Mouse (Mus musculus): Measurements from ENCODE around the gene Gls.

Gene Gls

DNA sequence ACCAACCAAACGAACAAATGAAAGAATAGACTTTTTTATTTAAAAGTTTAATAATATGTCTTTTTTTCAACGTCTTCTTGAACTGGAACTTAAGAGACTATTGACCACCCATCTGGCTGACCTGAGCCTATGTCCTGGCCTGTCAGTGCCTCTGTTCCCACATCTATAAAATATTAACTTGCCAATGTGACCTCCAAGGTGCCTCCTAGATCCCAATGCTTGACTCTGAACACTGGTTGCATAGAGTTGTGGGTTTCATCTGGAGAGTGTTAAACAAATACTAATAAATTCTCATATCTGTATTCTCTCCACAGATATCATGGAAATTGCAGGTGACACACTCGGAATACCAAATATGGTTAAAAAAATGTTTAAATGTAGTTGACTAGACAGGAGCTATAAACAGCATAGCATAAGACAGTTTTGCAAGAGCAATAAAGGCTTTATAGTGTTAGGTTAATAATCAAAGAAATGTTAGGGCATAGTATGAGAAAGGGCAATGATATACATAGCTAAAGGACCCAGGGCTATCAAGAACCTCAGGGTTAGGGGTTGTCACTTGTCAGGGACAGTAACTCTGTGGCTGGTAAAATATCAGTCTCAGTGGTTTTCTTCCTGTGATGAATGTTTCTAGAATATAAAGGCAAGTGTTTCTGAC is 16.0 kb upstream of the Gls start:
- DNase-seq (ENCODE audit: low spot score) = no peak

DNA sequence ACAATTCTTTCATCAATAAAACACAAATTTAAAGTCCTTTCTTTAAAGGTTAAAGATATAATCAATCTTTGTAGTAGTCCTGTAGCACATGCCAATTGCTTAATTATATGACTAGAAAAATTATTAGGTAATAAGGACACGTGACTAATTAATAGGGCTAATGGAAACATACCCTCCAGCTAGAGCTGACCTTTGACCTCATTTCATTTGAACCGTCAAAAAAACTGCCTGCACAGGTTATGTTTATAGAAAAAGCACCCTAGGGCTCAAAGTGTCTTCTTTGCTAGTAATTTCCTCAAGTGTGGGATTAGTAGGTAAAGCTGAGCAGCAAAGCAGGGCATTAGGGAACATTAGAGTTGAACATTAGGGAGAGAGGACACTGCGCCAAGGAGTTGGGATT is 9.2 kb upstream of the Gls start:
- no peak for DNase-seq (ENCODE audit: low spot score)

DNA sequence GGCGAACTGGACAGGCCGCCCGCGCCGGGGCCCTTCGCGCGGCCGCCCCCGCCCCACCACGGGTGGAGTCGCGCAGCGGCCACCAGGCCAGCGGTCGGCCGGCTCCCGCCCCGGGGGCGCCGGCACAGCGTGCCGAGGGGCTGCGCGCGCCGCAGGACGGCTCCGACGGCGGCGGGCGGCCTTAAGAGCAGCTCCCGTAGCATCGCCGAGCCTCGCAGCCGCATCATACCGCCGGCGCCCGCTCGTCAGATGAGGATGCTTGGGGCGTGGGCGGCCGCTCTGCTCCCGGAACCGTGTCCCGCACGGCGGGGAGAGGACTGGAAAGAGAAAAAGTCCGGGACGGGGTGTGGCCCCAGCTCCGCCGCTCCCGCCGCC is 279 bp downstream of the Gls start:
- DNase-seq (ENCODE audit: low spot score) = no peak

DNA sequence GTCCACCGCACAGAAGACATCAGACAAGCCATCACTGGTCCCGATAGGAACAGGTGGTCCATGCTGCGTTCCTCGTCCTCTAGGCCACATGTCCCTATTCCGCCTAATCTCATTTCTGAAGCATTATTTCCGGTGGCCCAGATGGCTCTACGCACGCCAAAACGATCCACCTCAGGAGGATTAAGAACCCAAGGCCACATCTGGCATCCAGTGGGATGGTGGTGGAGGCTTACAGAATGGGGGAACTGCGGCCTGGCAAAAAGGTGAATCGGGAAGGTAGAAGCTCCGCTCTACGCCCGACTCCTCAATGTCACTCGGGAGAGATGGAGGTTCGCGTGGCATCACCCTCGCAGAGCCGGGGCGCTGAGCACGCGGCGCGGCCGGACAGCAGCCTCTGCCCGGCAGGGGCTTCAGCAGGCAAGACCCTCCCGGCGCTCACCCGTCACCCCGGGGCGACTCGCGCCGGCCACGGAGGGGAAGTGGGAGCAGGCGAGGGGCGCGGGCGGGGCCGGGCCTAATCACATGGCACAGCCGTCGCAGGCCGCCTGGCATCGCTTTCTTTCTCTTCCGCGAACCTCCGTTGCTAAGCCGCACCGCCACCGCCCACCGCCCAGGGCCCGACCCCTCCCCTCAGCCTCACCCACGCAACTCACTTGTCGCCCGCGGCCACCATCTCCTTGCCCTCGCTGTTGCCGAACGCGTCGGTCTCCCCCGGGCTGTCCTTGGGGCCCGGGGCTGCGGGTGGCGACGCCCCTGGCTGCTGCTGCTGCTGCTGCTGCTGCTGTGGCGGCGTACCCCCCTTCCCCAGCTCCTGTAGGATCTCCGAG is 880 bp downstream of the Gls start:
- DNase-seq (ENCODE audit: low spot score) = peak; percentile 45

DNA sequence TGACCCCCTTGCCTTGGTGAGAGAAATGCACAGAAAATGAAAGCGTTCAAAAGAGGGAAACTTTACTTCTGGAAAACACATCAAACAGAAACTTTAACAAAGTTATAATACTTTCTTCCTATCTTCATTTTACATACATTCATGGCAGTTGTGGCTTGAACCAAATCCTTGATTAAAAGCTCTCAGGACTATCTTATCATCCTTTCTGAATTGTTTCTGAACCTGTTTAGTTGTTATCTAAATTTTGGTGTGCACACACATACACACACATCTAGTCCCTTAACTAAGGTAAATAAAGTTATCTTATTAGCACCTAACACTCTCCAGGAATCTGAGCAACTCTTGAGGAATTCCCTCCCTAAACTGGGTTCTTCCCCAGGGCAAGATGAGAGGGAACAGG is 2.6 kb downstream of the Gls start:
- DNase-seq (ENCODE audit: low spot score) = no peak

DNA sequence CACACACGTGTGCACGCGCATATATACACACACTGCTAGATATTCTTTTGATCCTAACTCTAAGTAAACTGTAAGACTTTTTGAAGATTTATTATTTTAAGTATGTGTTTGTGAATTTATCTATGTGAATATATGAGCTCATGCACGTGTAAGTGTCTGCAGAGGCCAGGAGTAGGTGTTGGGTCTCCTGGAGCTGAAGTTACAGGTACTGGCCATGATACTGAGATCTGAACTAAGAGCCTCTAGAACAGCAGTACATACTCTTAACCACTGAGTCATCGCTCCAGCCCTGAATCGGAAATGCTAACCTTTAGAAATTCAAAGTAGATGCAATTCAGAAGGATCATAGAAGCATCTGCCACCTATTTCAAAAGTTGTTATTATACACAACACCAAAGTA is 4.9 kb downstream of the Gls start:
- DNase-seq (ENCODE audit: low spot score) = no peak

DNA sequence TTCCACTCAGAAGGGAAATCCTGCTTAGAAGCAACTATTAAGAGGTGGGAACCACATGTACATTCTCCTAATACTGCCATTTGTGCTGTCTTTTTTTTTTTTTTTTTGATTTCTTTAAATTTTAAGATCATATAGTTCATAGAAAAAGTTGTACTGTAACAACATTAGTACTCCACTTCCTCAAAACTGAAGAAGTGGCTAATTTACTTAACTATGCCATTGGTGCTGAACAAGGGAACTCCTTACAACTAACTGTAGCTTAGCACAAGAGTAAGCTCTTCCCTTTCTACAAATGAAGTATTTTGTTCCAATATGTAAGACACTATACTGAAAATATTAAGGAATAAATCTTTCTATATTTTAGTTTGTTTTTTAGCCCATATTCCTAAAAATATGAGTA is 6.6 kb downstream of the Gls start:
- DNase-seq (ENCODE audit: low spot score) = no peak

DNA sequence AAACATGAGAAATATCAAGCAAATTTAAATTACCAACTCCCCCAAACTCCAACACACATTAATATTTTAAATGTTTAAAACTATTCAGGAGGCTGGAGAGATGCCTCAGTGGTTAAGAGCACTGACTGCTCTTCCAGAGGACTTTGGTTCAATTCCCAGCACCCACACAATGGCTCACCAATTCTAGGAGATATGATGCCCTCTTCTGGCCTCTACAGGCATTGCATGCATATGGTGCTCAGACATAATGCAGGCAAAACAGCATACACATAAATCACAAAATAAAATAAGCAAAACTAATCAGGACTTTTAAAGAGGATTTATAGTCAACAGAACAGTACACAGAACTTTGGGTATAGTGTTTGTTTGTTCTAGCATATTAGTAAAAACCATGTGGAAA is 16.3 kb downstream of the Gls start:
- DNase-seq (ENCODE audit: low spot score) = no peak

DNA sequence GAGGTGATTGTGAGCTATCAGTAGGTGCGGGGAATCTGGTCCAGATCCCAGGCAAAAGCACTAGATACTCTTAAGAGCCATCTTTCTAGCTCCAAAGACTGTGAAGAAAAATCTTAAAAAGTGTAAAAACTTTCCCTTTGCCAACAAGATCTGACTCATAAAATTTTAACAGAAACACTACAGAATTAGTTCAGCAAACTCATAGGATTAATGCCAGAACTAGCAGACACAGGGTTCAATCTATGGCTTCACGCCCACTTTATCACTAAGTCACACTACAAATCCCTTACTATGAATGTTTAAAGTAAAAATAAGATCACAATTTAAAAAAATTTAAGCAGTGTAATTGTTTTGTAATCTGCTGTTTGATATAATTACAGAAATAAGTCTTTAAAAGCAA is 50.0 kb downstream of the Gls start:
- DNase-seq (ENCODE audit: low spot score) = no peak

DNA sequence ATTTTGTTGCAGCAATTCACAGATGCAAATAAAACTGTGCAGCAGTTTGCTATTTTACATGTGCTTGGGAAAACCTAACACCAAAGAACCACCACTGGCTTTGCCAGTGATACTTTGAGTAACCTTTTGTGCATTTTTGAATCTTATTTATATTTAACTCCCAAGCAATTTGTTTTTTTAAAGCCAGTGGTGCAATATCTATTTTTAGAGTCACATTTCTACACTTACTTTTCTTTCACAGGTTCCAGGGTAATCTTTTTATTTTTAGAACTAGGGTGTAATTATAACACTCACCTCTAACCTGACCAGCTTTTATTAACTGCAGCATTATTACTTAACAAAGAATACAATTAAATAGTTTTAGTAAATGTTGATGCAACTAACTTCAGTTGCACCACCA is 51.0 kb downstream of the Gls start:
- DNase-seq (ENCODE audit: low spot score) = no peak

DNA sequence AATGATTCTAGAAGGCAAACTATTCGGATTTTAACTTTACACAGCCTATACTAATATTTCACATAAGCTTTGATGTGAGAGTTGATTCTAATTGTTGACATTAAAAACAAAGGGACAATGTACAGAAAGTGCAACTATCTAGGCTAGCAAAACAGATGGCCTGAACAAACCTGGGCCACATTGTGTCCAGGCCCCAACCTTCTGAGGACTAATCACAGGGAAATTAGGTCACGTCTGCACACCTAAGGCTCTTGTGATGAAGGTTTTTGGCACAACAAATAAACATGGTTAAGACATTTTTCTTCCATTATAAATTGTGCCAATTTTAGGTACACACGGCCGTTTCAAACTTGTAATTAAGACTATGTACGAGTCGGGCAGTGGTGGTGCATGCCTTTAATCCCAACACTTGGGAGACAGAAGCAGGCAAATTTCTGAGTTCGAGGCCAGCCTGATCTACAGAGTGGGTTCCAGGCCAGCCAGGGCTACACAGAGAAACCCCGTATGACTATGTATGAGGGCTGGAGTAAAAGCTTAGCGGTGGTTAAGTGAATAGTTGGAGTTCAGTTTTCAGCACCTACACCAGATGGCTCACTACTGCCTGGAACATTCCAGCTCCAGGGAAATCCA is 53.0 kb downstream of the Gls start:
- DNase-seq (ENCODE audit: low spot score) = no peak

DNA sequence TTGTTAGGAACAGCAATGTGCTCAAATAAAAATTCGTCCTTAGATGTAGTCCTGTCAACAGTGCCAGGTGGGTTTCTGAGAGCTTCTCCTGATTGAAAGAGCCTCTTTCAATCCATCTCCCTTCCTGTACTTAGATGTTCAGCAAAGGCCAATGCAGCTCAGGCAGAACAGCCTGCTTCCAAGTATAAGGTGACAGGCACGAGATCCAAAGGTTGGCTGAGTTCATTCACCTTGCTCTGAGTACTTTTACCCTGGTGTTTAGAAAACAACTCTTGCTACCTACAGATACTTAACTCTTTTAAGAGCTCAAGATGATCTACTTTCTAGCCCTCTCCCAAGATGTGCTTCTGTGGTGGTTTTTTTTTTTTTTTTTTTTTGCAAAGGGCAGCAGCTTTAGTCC is 56.0 kb downstream of the Gls start:
- no peak for DNase-seq (ENCODE audit: low spot score)

DNA sequence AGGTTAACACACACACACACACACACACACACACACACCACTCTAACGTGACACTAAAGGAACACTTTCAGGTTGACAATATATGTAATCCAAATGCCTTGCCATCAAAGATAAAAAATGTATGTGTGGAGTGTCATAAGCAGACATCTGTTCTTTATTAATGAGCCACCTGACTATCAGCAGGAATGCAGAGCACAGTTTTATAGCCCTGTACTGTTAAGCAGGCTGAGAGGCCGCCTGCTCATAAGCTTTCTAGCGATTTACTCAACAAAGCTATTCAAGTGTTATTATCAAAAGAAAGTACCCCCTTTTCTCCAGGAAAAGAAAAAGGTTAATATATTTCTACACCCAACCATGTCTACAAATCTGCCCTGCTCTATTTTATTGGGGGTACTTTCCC is 57.0 kb downstream of the Gls start:
- no peak for DNase-seq (ENCODE audit: low spot score)

DNA sequence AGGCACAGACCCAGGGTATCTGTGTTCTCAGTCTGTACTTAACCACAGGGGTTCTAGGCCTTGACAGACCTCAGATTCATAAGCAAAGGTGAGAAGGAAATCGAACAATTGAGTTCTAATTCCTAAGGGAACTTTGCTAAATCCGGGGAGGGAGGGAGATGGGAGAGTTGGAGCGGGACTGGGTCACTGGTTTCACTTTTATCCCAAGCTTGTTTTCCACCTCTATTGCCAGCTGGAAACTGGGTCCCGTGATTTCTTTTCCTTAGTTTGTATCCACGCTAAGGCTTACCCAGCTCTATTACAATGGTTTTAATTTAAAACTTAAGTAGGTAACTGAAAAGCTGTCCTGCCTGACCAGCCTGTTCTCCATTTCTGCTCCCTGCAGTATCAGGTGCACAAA is 57.7 kb downstream of the Gls start:
- DNase-seq (ENCODE audit: low spot score) = no peak

DNA sequence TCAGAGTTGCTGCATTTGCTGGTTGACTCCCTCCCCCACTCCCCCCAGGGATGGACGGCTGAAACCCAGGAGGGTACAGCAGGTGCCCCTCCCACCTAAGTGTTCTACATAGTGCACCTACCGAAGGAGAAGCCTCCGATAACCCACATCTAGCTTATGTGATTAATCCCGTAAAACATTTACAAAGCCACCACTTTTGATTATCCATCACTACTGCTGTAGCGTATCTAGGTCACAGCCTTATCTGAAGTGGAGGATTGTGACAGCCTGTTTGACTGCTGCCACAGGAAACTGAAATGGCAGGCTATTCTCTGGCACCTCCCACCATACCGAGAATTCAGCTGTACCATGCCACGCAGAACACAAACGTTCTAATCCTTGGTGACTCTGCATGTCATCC is 61.8 kb downstream of the Gls start:
- DNase-seq (ENCODE audit: low spot score) = no peak

DNA sequence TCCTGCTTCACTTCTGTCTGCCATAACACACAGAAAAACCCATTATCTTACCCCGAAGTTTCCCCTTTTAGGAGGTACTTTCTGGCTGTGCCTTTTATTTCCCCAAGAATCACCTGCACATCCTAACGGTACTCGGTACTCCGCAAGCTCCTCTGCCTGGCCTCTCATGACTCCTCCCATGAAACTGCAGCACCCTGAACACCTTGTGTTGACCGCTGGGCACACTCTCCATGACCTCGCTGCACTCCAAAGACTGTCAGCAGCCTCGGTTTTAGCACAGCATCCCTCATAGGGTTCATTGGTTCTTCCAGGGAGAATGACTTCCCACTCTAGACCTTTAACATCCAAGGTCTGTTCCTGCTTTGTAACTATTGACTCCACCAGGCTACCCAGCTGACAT is 62.3 kb downstream of the Gls start:
- DNase-seq (ENCODE audit: low spot score) = no peak

DNA sequence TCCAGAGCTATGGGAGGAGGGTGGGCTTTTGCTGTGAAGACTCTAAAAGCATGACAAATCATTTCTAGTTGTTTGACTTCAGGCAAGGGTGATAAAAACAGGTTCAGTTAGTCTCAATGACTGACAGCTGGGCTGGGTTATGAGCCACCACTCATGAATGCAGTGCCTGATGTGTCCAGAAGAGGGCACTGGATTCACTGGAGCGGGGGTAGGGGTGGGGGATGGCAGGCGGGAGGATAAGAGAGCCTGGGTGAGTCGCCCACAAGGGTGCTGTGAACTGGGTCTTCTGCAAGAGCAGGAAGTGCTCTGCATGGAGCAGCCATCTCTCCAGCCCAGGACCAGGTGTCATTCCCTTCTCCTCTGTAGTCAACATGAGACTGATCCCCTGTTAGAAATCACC is 63.0 kb downstream of the Gls start:
- no peak for DNase-seq (ENCODE audit: low spot score)

DNA sequence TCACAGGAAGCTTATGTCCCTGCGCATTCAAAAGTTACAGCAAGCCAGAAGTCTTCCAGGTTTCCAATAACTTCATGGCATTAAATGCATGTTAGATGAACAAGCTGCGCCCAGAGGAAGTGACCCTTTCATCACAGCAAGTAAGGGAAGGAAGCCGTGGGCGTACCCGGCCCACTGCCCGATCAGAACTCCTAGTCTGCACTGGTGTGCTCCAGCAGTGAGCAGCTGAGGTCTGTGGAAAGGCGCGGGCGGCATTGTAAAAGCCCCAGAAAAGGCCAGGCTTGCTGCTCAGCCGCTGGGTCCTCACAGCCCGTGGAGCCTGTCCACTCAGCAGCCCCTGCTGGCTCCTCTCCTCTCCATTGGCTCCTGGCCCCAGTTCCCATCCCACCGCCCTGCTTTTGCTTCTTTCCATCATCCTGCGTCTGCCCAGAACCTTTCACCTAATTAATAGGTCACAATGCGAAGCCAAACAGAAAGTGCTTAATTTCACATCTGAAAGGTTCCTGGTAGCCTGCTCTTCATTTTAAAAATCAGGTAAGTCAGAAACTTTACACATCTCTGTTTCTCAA is 66.3 kb downstream of the Gls start:
- DNase-seq (ENCODE audit: low spot score) = no peak

DNA sequence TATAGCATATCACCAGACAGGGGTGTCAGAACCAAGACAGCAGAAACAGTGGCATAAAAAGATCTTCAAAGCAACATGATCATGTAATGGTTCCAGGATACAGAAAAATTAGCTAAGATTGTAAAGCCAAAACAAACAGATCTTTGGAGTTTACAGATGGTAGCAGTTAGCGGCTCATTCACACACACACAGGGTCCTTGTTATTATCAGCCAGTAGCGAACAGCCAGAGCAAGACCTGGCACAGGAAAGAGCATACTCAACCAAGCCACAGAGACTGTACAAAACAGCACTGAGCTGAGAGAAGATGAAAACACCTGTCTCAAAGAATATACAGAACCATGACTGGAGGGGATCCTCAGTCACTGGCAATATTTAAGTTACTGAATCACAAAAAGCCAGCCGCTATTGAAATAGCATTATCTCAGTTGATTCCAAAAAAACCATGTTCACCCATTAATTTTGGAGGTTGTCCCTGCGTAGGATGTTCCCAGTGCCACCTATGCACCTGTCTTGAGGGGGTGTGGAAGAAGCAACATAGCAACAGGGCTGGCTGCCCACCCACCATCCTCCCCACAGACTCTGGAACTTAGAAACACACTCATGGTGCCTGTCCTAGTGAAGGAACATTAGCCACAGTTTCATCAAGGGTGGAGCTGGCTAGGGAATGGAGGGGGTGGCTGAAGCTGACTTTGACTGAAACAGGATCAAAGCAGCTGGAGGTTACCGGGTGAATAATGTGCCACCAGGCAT is 69.2 kb downstream of the Gls start:
- DNase-seq (ENCODE audit: low spot score) = no peak

DNA sequence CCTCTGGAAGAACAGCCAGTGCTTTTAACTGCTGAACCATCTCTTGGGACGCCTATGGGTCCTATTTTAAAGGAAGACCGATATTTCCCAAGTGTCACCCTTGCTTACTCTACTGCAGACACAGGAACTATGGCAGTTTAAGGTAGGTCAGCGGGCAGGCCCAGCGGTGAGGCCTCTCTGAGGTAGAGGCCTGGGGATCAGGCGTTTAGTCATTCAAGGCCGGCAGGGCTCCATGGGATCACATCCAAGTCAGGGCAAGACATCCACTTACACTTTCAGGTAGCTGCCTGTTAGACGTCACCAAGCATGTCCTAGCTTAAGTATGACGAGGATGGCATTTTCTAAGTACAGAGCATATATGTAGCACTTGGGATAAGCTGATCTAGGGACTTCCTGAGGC is 71.9 kb downstream of the Gls start:
- no peak for DNase-seq (ENCODE audit: low spot score)

DNA sequence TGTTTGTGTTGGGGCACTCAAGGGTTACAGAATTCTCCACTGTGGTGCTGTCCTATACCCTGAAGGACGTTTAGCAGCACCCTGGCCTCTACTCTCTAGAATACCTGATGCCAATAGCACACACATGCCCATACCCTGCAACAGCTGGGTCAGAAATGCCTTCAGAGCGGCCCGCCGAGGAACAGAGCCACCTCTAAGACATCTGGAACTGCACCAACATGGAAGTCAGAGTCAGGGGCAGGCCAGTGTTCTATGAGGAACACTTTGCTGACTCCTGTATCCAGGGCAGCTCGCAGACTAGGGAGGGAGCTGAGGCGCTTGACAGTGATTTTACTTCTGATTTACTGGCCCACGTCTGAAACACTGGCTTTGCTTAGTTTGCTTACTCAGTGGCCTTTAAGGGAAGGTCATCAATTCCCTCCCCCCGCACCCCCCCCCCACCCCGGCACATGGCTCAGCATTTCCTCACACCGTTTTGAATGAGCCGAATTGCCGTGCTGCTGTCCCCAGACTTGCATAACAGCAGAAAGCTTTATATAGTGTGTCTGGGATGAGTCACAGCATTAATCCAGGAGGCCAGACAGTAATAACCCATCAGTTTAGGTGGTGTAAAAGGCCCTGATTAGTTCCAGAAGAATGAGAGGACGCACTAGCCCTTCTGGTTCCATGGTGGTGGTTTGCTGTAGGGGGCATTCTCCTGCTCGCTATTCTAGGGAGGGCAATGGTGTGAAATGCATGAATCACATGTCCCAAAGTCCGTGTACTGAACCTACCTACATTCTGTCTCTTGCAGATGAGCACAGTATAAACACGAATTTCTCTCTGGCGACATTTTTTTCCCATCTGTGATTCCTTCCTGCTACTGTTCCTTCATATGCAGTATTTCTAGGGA is 74.3 kb downstream of the Gls start:
- no peak for DNase-seq (ENCODE audit: low spot score)
